Mouse (Mus musculus) activated CD4-positive, CD25-positive, alpha-beta regulatory T cell, adult 9 weeks (primary cell): Measurements from ENCODE around the gene Thg1l. TPM values are rescaled to one million over a fixed set of nuclear protein-coding genes. Genes with fewer than 3 reads are reported as not detected.

Experiments
- polyA plus RNA-seq: library from polyadenylated mRNA; unstranded; fragments of 100-300 nt; shearing (Covaris generic); gene quantifications from one replicate; pipeline ENCODE4 v1.2.1, GENCODE M21; 2017

Thg1l gene
- 6.3 TPM for polyA plus RNA-seq

DNA sequence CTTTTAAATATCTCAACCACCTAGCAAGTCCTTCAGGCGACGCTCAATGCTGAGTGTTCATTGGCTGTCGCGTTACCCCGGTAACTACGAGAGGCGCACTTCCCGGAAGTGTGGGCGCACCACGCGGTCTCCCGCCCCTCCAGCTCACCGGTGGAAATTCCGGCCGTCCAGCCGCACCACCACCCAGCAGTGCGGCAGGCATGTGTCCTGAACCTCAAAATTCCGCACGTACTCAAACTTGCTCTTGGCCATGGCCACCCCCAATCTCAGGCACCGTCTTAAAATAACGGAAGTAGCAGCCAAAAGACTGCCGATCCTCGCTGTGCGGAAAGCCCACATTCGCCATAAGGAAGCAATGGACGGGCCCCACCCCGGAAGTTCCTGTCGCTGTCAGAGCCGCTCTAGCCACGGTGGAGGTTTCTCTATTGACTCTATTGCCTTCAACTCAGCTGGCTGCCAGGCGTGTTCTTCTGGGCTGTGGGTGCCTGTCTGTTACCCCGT lies at the start of gene Thg1l:
Thg1l (minus strand) TSS at position 368 of the 501 bp plus-strand sequence.

DNA sequence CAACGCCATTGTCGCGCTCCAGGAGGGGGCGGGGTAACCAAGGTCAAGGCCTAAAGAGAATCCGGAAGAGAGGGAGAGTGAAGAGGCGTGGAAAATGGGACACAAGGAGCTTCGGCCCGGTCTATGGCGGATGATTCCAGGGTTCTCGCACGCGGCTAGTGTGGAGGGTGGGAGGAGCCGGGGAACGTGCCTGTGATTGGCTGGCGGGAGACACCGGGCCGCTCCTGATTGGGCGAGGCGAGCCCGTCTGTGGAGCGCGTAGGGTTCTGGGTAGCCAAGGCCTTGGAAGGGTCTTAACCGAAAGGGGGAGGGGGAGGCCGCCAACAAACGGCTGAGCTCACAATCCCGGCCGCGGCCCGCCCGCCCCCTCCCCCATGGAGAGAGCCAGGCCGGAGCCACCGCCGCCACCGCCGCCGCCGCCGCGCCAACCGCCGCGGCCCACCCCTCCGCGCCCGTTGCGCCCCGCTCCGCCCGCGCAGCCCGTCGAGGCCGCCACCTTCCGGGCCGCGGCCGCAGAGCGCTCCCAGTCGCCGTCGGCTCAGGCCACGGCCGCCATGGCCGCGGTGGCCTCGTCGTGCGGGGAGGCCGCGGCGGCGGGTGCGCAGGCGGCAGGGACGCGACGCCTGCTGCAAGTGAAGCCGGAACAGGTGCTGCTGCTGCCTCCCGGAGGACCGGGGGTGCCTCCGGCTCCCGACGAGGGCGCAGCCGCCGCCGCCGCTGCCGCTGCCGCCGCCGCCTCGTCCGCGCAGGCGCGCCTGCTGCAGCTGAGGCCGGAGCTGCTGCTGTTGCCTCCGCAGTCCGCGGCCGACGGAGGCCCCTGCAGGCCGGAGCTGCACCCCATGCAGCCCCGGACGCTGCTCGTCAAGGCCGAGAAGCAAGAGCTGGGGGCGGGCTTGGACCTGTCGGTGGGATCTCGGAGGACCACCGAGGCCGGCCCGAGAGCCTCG lies 24.9 kb upstream of the Thg1l start, which contains the start of gene Sox30:
Sox30 (plus strand) TSS at position 365 of the 947 bp plus-strand sequence.

DNA sequence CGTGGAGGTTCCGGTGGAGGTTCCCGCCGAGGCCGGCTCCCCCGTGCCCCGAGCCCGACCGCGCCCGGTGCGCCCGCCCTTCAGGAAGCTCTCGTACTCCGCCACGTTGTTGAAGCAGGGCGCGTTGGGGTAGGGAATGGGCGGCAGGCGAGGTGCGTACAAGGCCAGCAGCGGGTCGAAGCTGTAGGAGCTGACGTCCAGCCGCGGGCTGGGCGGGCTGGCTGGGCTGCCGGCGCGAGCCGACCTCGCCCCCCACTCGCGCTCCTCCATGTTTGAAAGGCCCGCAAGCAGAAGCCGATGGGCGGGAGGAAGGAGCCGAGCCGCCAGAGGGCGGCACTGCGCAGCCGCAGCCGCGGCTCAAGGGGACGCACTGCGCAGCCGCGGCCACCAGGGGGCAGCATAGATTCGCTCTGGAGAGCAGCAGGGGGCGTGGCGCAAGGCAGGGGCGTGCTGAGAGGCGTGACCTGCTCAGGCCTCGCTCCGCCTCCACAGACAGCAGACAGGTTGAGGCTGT lies 10.6 kb downstream of the Thg1l start, which contains the start of gene Lsm11:
Lsm11 (minus strand) TSS at position 293 of the 514 bp plus-strand sequence.

Other genes starting within 250 kb of the Thg1l start
- 35.5 TPM for gene Clint1, start 103.4 kb downstream of the Thg1l start, polyA plus RNA-seq
- 1.5 TPM for gene Lsm11, start 10.6 kb downstream of the Thg1l start, polyA plus RNA-seq
- not detected for gene Sox30, start 24.8 kb upstream of the Thg1l start, polyA plus RNA-seq
- gene Gm12166, start 96.8 kb upstream of the Thg1l start, polyA plus RNA-seq = 8.8 TPM
- 64.5 TPM for gene Adam19, start 100.5 kb upstream of the Thg1l start, polyA plus RNA-seq
- gene Nipal4, start 211.0 kb upstream of the Thg1l start, polyA plus RNA-seq = 0.28 TPM